Mouse (Mus musculus): Measurements from ENCODE around the gene Itga3. TPM values are rescaled to one million over a fixed set of nuclear protein-coding genes. Genes with fewer than 3 reads are reported as not detected.

Itga3 gene
- polyA plus RNA-seq, 1 experiment from 2014 or later = 2.9 TPM

- H3K36me3 ChIP-seq (ENCODE audit: control insufficient read depth, insufficient read depth, low read length) = peaks cover 14% of the 10 kb centered on the region
- H3K27ac ChIP-seq (ENCODE audit: low read depth, low read length) = no peak overlapping the region; the same call in 1 of the 2 replicates
- no peak for DNase-seq (ENCODE audit: low spot score, missing footprints)
- no peaks in the 10 kb centered on the region for H3K27me3 ChIP-seq (ENCODE audit: control insufficient read depth, insufficient read depth, low read length)
- H3K9me3 ChIP-seq (ENCODE audit: control insufficient read depth, low read length) = no peaks in the 10 kb centered on the region
- no peak overlapping the region for H3K9ac ChIP-seq (ENCODE audit: low read length)
- H3K4me1 ChIP-seq (ENCODE audit: control insufficient read depth, insufficient read depth, low read length) = no peaks in the 10 kb centered on the region
- WGBS = 42% methylated on average over 13 of the region's 13 CpGs
- no peak overlapping the region for H3K4me3 ChIP-seq (ENCODE audit: low read depth, low read length)
- ATAC-seq (ENCODE audit: low FRiP score) = no peak
- H3K4me2 ChIP-seq = no peak overlapping the region
Measured at GRCm38 (mm10) chr11:95027850-95028470, 48.6 kb downstream of the Itga3 start.

DNA sequence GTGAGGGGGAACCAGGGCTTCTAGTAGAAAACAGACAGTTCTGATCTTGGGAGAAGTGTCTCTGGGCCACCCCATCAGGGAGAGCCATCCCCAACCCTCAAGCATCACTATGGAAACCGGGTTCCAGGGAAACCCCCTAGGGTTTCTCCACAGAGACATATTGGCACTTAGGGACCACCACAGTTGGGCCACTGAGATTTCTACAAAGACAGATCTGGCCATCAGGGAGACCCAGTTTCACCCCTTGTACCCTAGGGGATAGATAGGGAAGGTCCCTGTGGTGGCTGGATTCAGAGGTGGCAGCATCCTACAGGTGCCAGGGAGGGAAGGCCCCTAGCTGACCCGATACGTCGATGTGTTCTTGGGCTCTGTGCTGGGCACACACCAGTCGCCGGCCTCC lies 49.8 kb downstream of the Itga3 start:
- peaks cover 24% of the 10 kb centered on the region for H3K36me3 ChIP-seq (ENCODE audit: control insufficient read depth, insufficient read depth, low read length)
- 83% methylated on average over 6 of the region's 6 CpGs for WGBS
- no peaks in the 10 kb centered on the region for H3K9me3 ChIP-seq (ENCODE audit: control insufficient read depth, low read length)
- no peaks in the 10 kb centered on the region for H3K4me1 ChIP-seq (ENCODE audit: control insufficient read depth, insufficient read depth, low read length)
- H3K27me3 ChIP-seq (ENCODE audit: control insufficient read depth, insufficient read depth, low read length) = no peaks in the 10 kb centered on the region
- H3K27ac ChIP-seq (ENCODE audit: low read depth, low read length) = no peak overlapping the region
- no peak for ATAC-seq (ENCODE audit: low FRiP score)
- no peak overlapping the region for H3K4me2 ChIP-seq
- H3K4me3 ChIP-seq (ENCODE audit: low read depth, low read length) = no peak overlapping the region
- no peak for DNase-seq (ENCODE audit: low spot score, missing footprints)
- no peak overlapping the region for H3K9ac ChIP-seq (ENCODE audit: low read length)

DNA sequence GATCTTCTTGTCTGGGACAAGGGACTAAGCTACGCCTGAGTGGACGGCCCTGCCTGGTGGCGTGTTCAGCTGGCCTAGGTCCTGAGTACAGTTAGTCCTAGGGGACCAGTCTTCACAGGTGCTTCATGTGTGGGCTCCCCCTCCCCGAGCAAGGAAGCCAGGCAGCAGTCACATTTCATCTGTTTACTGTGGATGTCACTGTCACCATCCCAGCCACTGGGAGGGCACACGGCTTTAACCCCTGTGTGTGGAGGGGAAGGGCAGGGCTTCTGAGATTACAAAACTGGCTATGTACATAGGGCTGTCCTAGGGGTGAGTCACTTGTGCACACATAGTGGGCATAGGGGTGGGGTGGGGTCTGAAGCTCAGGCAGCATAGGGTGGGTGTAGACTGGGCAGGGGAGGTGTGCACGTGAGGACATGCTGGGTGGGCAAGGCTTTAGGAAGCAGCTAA lies 50.5 kb downstream of the Itga3 start:
- Histone ChIP-seq H3K36me3 (ENCODE audit: control insufficient read depth, insufficient read depth, low read length) (peaks cover 30% of the 10 kb centered on the region), H3K9me3 (ENCODE audit: control insufficient read depth, low read length) (no peaks in the 10 kb centered on the region), H3K27ac (ENCODE audit: low read depth, low read length) (no peak overlapping the region), H3K4me3 (ENCODE audit: low read depth, low read length) (no peak overlapping the region), H3K4me2 (no peak overlapping the region), H3K4me1 (ENCODE audit: control insufficient read depth, insufficient read depth, low read length) (no peaks in the 10 kb centered on the region), H3K27me3 (ENCODE audit: control insufficient read depth, insufficient read depth, low read length) (no peaks in the 10 kb centered on the region), H3K9ac (ENCODE audit: low read length) (no peak overlapping the region)
- ATAC-seq (ENCODE audit: low FRiP score) = peak; percentile 39; the same call in 1 of the 2 replicates
- no peak for DNase-seq (ENCODE audit: low spot score, missing footprints)
- 77% methylated on average over 6 of the region's 6 CpGs for WGBS

DNA sequence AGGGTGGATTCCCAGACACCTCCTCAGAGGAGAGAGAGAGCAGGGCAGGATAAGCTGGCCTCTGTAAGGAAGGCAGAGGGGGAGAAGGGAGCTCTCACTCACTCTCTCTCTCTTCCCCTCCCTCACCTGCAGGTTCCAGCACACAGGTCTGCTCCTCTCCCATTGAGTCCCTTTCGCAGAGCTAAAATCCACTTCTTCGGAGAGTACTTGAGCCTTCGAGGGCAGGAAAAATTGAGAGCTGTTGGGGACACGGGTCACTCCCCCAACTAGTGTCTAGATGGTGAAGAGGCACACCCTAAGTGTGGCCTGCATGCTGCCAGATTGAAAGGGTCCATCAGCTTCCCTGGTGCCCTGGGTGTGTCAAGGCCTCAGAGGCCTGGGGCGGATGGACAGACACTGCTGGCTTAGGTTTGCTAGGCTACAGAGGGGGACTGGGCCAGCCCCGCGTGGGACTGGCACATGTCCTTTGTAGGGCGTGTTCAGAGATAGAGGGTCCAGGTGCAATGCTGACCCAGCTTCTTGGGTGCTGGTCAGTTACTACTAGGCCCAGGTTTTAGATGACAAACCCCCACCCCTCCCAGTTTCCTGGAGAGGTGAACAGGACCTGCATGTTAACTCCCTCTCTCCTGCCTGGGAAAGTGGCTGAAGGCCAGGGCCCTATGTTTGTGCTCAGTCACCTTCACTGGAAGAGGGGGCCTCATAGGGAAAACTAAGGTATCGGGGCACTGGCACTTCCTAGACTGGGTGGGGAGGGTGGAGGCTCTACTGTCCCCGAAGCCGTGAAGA lies 51.2 kb downstream of the Itga3 start:
- no peak for DNase-seq (ENCODE audit: low spot score, missing footprints)
- no peak overlapping the region for H3K4me3 ChIP-seq (ENCODE audit: low read depth, low read length)
- H3K27me3 ChIP-seq (ENCODE audit: control insufficient read depth, insufficient read depth, low read length) = no peaks in the 10 kb centered on the region
- no peak overlapping the region for H3K27ac ChIP-seq (ENCODE audit: low read depth, low read length)
- H3K4me2 ChIP-seq = no peak overlapping the region
- H3K4me1 ChIP-seq (ENCODE audit: control insufficient read depth, insufficient read depth, low read length) = no peaks in the 10 kb centered on the region
- H3K9me3 ChIP-seq (ENCODE audit: control insufficient read depth, low read length) = no peaks in the 10 kb centered on the region
- 88% methylated on average over 11 of the region's 11 CpGs for whole genome bisulfite sequencing
- no peak overlapping the region for H3K9ac ChIP-seq (ENCODE audit: low read length)
- 0 out of 2 replicates have a peak, but pooled peaks have one; percentile 6 for ATAC-seq (ENCODE audit: low FRiP score)
- peaks cover 32% of the 10 kb centered on the region for H3K36me3 ChIP-seq (ENCODE audit: control insufficient read depth, insufficient read depth, low read length)

GRCm38 (mm10) chr11:95024439-95025184 lies 52.0 kb downstream of the Itga3 start:
- Histone ChIP-seq H3K9me3 (ENCODE audit: control insufficient read depth, low read length) (no peaks in the 10 kb centered on the region), H3K9ac (ENCODE audit: low read length) (no peak overlapping the region), H3K36me3 (ENCODE audit: control insufficient read depth, insufficient read depth, low read length) (peaks cover 32% of the 10 kb centered on the region), H3K4me2 (no peak overlapping the region), H3K4me1 (ENCODE audit: control insufficient read depth, insufficient read depth, low read length) (no peaks in the 10 kb centered on the region), H3K4me3 (ENCODE audit: low read depth, low read length) (no peak overlapping the region), H3K27me3 (ENCODE audit: control insufficient read depth, insufficient read depth, low read length) (no peaks in the 10 kb centered on the region), H3K27ac (ENCODE audit: low read depth, low read length) (no peak overlapping the region)
- ATAC-seq (ENCODE audit: low FRiP score) (no peak), DNase-seq (ENCODE audit: low spot score, missing footprints) (no peak)
- WGBS = 64% methylated on average over 29 of the region's 29 CpGs

GRCm38 (mm10) chr11:95023481-95023880 lies 53.1 kb downstream of the Itga3 start:
- Histone ChIP-seq H3K4me1 (ENCODE audit: control insufficient read depth, insufficient read depth, low read length) (no peaks in the 10 kb centered on the region), H3K9me3 (ENCODE audit: control insufficient read depth, low read length) (no peaks in the 10 kb centered on the region), H3K27ac (ENCODE audit: low read depth, low read length) (no peak overlapping the region), H3K27me3 (ENCODE audit: control insufficient read depth, insufficient read depth, low read length) (no peaks in the 10 kb centered on the region), H3K36me3 (ENCODE audit: control insufficient read depth, insufficient read depth, low read length) (peaks cover 34% of the 10 kb centered on the region), H3K9ac (ENCODE audit: low read length) (no peak overlapping the region), H3K4me2 (no peak overlapping the region), H3K4me3 (ENCODE audit: low read depth, low read length) (no peak overlapping the region)
- ATAC-seq (ENCODE audit: low FRiP score) = no peak
- DNase-seq (ENCODE audit: low spot score, missing footprints) = no peak
- 94% methylated on average over 9 of the region's 9 CpGs for WGBS

DNA sequence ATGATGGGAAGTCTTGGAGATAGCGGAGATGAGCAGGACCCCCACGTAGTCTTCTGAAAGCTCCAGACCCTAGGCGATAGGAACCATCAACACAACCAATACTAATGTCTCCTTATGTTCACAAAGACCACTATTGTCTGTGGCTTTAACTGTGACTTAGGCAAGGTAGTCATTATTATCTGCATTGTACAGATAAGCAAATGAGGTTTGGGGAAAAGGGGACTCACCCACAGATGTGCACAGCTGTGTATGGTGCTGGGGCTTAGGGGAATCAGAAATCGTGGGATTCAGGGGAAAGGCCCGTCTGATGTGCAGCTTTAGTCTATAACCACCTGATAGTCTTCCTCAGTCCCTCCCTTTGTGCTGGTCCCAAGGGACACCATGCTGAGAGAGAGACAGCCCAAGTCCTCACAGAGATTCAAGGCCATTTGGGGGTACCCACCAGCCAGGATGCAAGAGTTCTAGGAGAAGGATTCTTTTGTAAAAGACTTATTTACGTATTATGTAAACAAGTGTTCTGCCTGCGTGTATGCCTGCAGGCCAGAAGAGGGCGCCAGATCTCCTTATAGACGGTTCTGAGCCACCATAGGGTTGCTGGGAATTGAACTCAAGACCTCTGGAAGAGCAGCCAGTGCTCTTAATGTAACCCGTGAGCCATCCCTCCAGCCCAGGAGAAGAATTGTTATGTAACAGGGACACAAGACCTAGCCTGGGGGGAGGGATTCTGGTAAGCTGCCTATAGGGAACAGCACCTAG lies 54.2 kb downstream of the Itga3 start:
- Histone ChIP-seq H3K27ac (ENCODE audit: low read depth, low read length) (no peak overlapping the region), H3K9me3 (ENCODE audit: control insufficient read depth, low read length) (no peaks in the 10 kb centered on the region), H3K9ac (ENCODE audit: low read length) (no peak overlapping the region), H3K4me3 (ENCODE audit: low read depth, low read length) (no peak overlapping the region), H3K36me3 (ENCODE audit: control insufficient read depth, insufficient read depth, low read length) (peaks cover 34% of the 10 kb centered on the region), H3K4me1 (ENCODE audit: control insufficient read depth, insufficient read depth, low read length) (no peaks in the 10 kb centered on the region), H3K4me2 (no peak overlapping the region), H3K27me3 (ENCODE audit: control insufficient read depth, insufficient read depth, low read length) (no peaks in the 10 kb centered on the region)
- WGBS = 81% methylated on average over 10 of the region's 10 CpGs
- no peak for DNase-seq (ENCODE audit: low spot score, missing footprints)
- no peak for ATAC-seq (ENCODE audit: low FRiP score)

- Histone ChIP-seq H3K27me3 (ENCODE audit: control insufficient read depth, insufficient read depth, low read length) (no peaks in the 10 kb centered on the region), H3K4me3 (ENCODE audit: low read depth, low read length) (no peak overlapping the region), H3K27ac (ENCODE audit: low read depth, low read length) (no peak overlapping the region), H3K4me1 (ENCODE audit: control insufficient read depth, insufficient read depth, low read length) (peaks cover 17% of the 10 kb centered on the region), H3K36me3 (ENCODE audit: control insufficient read depth, insufficient read depth, low read length) (peaks cover 8% of the 10 kb centered on the region; the same call in 1 of the 2 replicates), H3K4me2 (no peak overlapping the region), H3K9me3 (ENCODE audit: control insufficient read depth, low read length) (no peaks in the 10 kb centered on the region), H3K9ac (ENCODE audit: low read length) (no peak overlapping the region)
- ATAC-seq (ENCODE audit: low FRiP score) (no peak), DNase-seq (ENCODE audit: low spot score, missing footprints) (no peak)
- 78% methylated on average over 3 of the region's 3 CpGs for WGBS
Measured at GRCm38 (mm10) chr11:95015484-95015883, 61.1 kb downstream of the Itga3 start.
